Mouse (Mus musculus) liver, postnatal 0 days (tissue): ENCODE data around the gene Helz2.

ENCODE experiments used
- CTCF ChIP-seq: sonication (generic); IDR thresholded peaks from 2 replicates; pipeline ENCODE4 v1.5.1; 2016; ENCODE audit warnings: antibody characterized with exemption, low read depth
- EP300 ChIP-seq: IDR thresholded peaks from 2 replicates; pipeline ENCODE4 v1.6.1; 2016; ENCODE audit warnings: antibody characterized with exemption, low read depth, mild to moderate bottlenecking

DNA sequence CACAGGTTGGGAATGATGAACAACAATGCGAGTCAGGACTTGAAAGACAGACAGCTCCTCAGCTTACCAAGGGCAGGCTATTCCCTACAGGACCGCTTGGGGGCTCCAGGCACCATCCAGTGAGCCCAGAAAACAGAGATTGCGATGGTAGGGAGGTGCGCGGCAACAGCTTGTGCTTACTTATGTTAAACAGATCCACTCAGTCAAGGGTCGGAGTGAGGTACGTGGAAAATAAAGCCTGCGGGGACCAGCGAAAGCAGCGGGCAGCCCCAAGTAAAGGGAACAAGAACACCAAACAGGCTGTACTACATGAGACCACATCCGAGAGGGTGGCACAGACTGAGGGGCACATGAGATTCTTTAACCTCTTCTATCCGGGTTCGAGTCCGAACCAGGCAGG is 55.2 kb downstream of the Helz2 start:
- TF ChIP-seq CTCF = peak; percentile 99
- no peak for TF ChIP-seq EP300
